Mouse (Mus musculus): ENCODE results near the gene Btrc. TPM values are rescaled to one million over a fixed set of nuclear protein-coding genes. Genes with fewer than 3 reads are reported as not detected.
"Not testable (repeated sequence)": the region's sequence is repeated elsewhere in the genome, so short reads cannot be mapped to it uniquely, and the experiment has no call there.

Gene Btrc
- polyA plus RNA-seq, 1 experiment from 2014 or later, result 40.6 TPM

- 0 out of 2 replicates have a peak overlapping the region, but pooled peaks have one; percentile 7 for H3K9ac ChIP-seq
- ATAC-seq (ENCODE audit: insufficient number of reproducible peaks, low FRiP score, low TSS enrichment, low read depth), result no peak
- peaks cover 25% of the 10 kb centered on the region for H3K4me1 ChIP-seq
- H3K9me3 ChIP-seq, result no peaks in the 10 kb centered on the region
- H3K4me3 ChIP-seq, result peak overlapping the region; percentile 41
- 30% methylated on average over 8 of the region's 8 CpGs for WGBS
- no peaks in the 10 kb centered on the region for H3K36me3 ChIP-seq
- peaks cover 55% of the 10 kb centered on the region for H3K27me3 ChIP-seq
- no peak overlapping the region for H3K27ac ChIP-seq
- H3K4me2 ChIP-seq, result peak overlapping the region; percentile 86
Measured at GRCm38 (mm10) chr19:45540657-45541408, 177.3 kb downstream of the Btrc start.

- Histone ChIP-seq H3K27me3 (peaks cover 61% of the 10 kb centered on the region), H3K9ac (0 out of 2 replicates have a peak overlapping the region, but pooled peaks have one; percentile 7), H3K27ac (no peak overlapping the region), H3K4me1 (peaks cover 25% of the 10 kb centered on the region), H3K36me3 (no peaks in the 10 kb centered on the region), H3K4me2 (peak overlapping the region; percentile 86), H3K9me3 (no peaks in the 10 kb centered on the region), H3K4me3 (peak overlapping the region; percentile 41)
- under 1% methylated on average over 54 of the region's 58 CpGs for WGBS
- 0 out of 2 replicates have a peak, but pooled peaks have one; percentile 22 for ATAC-seq (ENCODE audit: insufficient number of reproducible peaks, low FRiP score, low TSS enrichment, low read depth)
Measured at GRCm38 (mm10) chr19:45541409-45542041, 178.0 kb downstream of the Btrc start.

- peak overlapping the region; percentile 41 for H3K4me3 ChIP-seq
- WGBS, result 18% methylated on average over 3 of the region's 3 CpGs
- no peaks in the 10 kb centered on the region for H3K9me3 ChIP-seq
- H3K27me3 ChIP-seq, result peaks cover 64% of the 10 kb centered on the region
- H3K27ac ChIP-seq, result no peak overlapping the region
- no peaks in the 10 kb centered on the region for H3K36me3 ChIP-seq
- H3K4me1 ChIP-seq, result peaks cover 25% of the 10 kb centered on the region
- ATAC-seq (ENCODE audit: insufficient number of reproducible peaks, low FRiP score, low TSS enrichment, low read depth), result no peak
- peak overlapping the region; percentile 86 for H3K4me2 ChIP-seq
- no peak overlapping the region for H3K9ac ChIP-seq
Measured at GRCm38 (mm10) chr19:45542061-45542460, 178.5 kb downstream of the Btrc start.

GRCm38 (mm10) chr19:45544152-45544924 lies 180.8 kb downstream of the Btrc start:
- peak overlapping the region; percentile 39 for H3K4me3 ChIP-seq
- no peaks in the 10 kb centered on the region for H3K9me3 ChIP-seq
- H3K4me2 ChIP-seq, result peak overlapping the region; percentile 88
- WGBS, result 2% methylated on average over 20 of the region's 26 CpGs
- no peak overlapping the region for H3K27ac ChIP-seq
- H3K27me3 ChIP-seq, result peaks cover 70% of the 10 kb centered on the region
- 0 out of 2 replicates have a peak overlapping the region, but pooled peaks have one; percentile 7 for H3K9ac ChIP-seq
- peaks cover 25% of the 10 kb centered on the region for H3K4me1 ChIP-seq
- peak; percentile 10; the same call in 1 of the 2 replicates for ATAC-seq (ENCODE audit: insufficient number of reproducible peaks, low FRiP score, low TSS enrichment, low read depth)
- no peaks in the 10 kb centered on the region for H3K36me3 ChIP-seq

GRCm38 (mm10) chr19:45544925-45545321 lies 181.4 kb downstream of the Btrc start:
- Histone ChIP-seq H3K36me3 (no peaks in the 10 kb centered on the region), H3K27me3 (peaks cover 71% of the 10 kb centered on the region), H3K4me3 (peak overlapping the region; percentile 39), H3K4me1 (peaks cover 25% of the 10 kb centered on the region), H3K9ac (0 out of 2 replicates have a peak overlapping the region, but pooled peaks have one; percentile 7), H3K27ac (no peak overlapping the region), H3K4me2 (peak overlapping the region; percentile 88), H3K9me3 (no peaks in the 10 kb centered on the region)
- peak; percentile 45 for ATAC-seq (ENCODE audit: insufficient number of reproducible peaks, low FRiP score, low TSS enrichment, low read depth)
- under 1% methylated on average over 30 of the region's 30 CpGs for WGBS

- Histone ChIP-seq H3K4me1 (peaks cover 11% of the 10 kb centered on the region), H3K27me3 (peaks cover 39% of the 10 kb centered on the region)
- not testable (repeated sequence) for H3K9ac ChIP-seq; H3K36me3 ChIP-seq; H3K4me3 ChIP-seq; H3K9me3 ChIP-seq; ATAC-seq (ENCODE audit: insufficient number of reproducible peaks, low FRiP score, low TSS enrichment, low read depth); H3K4me2 ChIP-seq; H3K27ac ChIP-seq
Measured at GRCm38 (mm10) chr19:45548196-45548595, 184.7 kb downstream of the Btrc start.

- 58% methylated on average over 23 of the region's 23 CpGs for WGBS
- H3K9me3 ChIP-seq, result no peaks in the 10 kb centered on the region
- peaks cover 29% of the 10 kb centered on the region for H3K27me3 ChIP-seq
- peaks cover 18% of the 10 kb centered on the region for H3K36me3 ChIP-seq
- H3K9ac ChIP-seq, result no peak overlapping the region
- peaks cover 7% of the 10 kb centered on the region for H3K4me1 ChIP-seq
- no peak for ATAC-seq (ENCODE audit: insufficient number of reproducible peaks, low FRiP score, low TSS enrichment, low read depth)
- H3K27ac ChIP-seq, result no peak overlapping the region
- no peak overlapping the region for H3K4me2 ChIP-seq
- H3K4me3 ChIP-seq, result no peak overlapping the region
Measured at GRCm38 (mm10) chr19:45549128-45549915, 185.8 kb downstream of the Btrc start.

- Histone ChIP-seq H3K4me3 (no peak overlapping the region), H3K27ac (no peak overlapping the region), H3K9ac (no peak overlapping the region), H3K4me2 (no peak overlapping the region), H3K4me1 (peaks cover 2% of the 10 kb centered on the region; the same call in 1 of the 2 replicates), H3K27me3 (peaks cover 29% of the 10 kb centered on the region), H3K36me3 (peaks cover 24% of the 10 kb centered on the region), H3K9me3 (no peaks in the 10 kb centered on the region)
- no peak for ATAC-seq (ENCODE audit: insufficient number of reproducible peaks, low FRiP score, low TSS enrichment, low read depth)
- WGBS, result 80% methylated on average over 4 of the region's 4 CpGs
Measured at GRCm38 (mm10) chr19:45549948-45550347, 186.4 kb downstream of the Btrc start.

- Histone ChIP-seq H3K36me3 (peaks cover 34% of the 10 kb centered on the region), H3K4me2 (no peak overlapping the region), H3K4me3 (no peak overlapping the region), H3K4me1 (no peaks in the 10 kb centered on the region), H3K27me3 (peaks cover 11% of the 10 kb centered on the region; the same call in 1 of the 2 replicates), H3K9ac (no peak overlapping the region), H3K27ac (no peak overlapping the region), H3K9me3 (no peaks in the 10 kb centered on the region)
- no peak for ATAC-seq (ENCODE audit: insufficient number of reproducible peaks, low FRiP score, low TSS enrichment, low read depth)
- 46% methylated on average over 6 of the region's 6 CpGs for WGBS
Measured at GRCm38 (mm10) chr19:45552187-45552586, 188.7 kb downstream of the Btrc start.

GRCm38 (mm10) chr19:45554136-45554535 lies 190.6 kb downstream of the Btrc start:
- Histone ChIP-seq H3K36me3 (peaks cover 37% of the 10 kb centered on the region), H3K4me2 (no peak overlapping the region), H3K9ac (no peak overlapping the region), H3K9me3 (no peaks in the 10 kb centered on the region), H3K27me3 (0 out of 2 replicates have a peak, but pooled peaks cover 7% of the 10 kb centered on the region), H3K4me1 (no peaks in the 10 kb centered on the region), H3K27ac (no peak overlapping the region), H3K4me3 (no peak overlapping the region)
- 91% methylated on average over 11 of the region's 11 CpGs for WGBS
- no peak for ATAC-seq (ENCODE audit: insufficient number of reproducible peaks, low FRiP score, low TSS enrichment, low read depth)

Measured in limb, embryonic 15.5 days (tissue).